Mouse (Mus musculus) cerebellum, postnatal 14 days (tissue): Measurements from ENCODE around the gene Olfr13.
"Not testable (repeated sequence)": the region's sequence is repeated elsewhere in the genome, so short reads cannot be mapped to it uniquely, and the experiment has no call there.

Experiments
- DNase-seq, 2 experiments: peaks; one replicate each; pipeline ENCODE4 v3.0.0; 2021; ENCODE audit warnings: mixed read lengths in 2 of 2

Olfr13 gene

DNA sequence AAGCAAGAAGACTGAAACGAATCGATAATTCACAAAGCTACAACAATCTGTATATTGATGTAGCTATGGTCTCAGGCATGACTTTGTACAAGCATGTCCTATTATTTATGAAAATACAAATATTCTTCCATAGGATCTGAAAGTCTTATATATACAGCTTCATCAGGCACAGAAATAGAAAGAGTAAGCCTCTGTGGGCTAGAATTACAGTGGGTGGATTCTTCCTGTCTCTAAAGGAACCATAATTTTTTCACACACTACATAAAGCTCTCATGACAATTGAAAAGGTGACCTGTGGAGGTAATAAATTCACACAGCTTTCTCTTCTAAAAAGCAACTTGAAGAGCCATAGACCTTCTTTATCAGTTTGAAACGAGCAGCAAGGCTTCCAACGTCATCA lies at the start of gene Olfr13:
Gene Olfr13 (plus strand): TSS at position 301 of the 400 bp plus-strand sequence.
- DNase-seq, result no peak

GRCm38 (mm10) chr6:43146267-43146666 lies 25.7 kb upstream of the Olfr13 start, which contains the start of gene Olfr237-ps1:
Olfr237-ps1 (plus strand) TSS chr6:43146567.
- not testable (repeated sequence) for DNase-seq

DNA sequence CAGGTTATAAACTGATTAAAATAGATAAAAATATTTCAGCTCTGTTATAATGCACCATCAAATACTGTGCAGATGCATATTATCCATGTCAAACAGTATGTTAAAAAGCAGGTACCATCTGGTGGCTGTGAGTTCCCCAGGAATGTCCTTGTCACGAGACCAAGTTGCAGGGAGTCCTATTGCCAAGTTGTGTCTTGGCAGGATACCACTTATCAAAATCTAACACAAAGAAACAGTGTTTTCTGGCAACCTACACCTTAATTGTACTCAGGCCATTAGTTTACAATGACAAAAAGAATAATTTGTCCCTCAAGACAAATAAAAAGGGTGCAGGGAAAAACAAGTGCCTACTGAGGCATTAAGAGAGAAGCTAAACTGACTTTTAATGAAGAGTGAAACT lies 12.4 kb upstream of the Olfr13 start:
- peak; percentile 49 to 80 for DNase-seq

DNA sequence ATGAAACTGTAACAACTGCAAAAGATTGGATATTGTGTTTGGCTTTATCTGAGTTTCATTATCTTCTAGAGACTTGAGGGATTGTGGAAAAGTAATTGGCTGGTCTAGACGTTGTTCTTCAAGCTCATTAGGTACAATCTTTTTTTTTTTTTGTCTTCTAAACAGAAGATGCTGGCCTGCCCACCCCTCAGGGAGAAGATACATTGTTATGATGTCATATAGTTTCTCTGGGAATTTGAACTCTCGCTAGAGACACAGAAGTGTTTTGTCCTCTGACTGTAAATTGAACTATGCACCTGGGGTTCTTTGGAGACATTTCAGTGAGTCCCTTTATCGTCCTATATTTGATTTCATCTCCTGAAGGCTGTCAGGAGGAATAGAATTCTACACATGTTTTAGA lies 9.0 kb upstream of the Olfr13 start, which contains the start of gene Olfr437:
Gene Olfr437 (plus strand): TSS at position 301 of the 400 bp plus-strand sequence.
- DNase-seq, result no peak

DNA sequence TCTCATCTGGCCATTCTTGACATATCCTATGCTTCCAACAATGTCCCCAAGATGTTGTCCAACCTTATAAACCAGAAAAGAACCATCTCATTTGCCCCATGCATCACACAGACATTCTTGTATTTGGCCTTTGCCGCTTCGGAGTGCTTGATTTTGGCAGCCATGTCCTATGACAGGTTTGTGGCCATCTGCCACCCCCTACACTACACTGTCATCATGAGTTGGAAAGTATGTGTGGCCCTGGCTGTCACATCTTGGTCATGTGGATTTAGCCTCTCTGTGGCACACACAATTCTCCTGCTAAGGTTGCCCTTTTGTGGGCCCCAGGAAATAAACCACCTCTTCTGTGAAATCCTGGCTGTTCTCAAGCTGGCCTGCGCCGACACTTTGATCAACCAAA lies 4.7 kb upstream of the Olfr13 start:
- DNase-seq, result peak; percentile 69 to 80

DNA sequence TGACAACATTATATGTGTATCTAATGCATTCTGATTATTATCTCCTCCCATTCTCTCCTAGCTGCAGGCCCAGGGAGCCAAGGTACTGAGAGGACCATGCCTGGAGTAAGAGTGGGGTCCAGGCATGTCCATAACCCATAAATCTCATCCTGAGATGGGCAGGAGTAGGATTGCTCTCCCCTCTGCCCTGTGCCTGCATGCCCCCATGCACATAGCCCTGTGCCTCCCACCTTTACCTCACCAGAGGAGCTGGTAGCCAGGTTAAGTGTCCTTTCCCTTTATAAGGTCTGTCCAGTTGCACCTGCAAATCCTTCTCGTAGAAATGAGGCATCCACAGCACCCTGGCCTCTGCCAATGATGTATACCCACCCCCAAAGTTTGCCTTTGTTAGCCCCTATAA lies 6.2 kb downstream of the Olfr13 start:
- DNase-seq, result no peak

DNA sequence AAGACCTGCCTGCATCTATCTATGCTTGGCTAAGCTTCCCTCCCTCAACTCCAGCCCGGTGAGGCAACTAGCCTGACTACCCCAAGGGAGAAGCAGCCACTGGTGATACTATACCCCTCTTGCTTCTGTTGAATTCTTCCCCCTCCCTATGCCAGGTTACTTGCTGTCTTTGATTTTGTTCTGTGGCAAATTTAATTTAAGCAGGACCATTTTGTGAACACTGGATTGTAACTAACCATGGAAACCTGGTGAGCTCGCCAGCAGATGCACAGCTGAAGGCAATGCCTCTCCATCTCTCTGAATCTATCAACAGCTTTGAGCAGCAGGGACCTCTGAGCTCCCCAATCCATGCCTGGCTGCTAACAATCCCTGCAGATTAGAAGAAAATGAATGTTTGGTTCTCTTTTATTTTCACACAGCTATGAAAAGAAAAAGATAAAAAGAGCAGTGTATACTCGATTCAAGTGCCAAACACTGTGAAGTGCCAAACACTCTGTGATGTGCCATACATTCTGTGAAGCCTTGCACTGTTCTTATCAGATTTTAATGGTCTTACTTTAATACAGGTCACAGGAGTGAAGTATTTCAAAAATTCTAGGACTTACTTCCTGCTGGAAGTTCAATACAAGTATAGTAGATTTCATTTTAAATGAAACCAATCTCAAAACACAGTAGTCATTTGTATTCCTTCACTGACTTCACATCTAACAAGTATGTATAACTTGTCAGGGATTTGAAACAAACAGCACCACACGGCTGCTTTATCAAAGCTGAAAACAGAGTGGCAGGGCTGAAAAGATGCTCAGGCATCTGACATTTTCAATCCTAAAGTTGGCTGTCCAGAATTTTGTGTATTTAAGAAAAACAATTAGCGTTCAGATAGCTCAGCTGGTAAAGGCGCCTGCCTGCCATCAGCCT lies 6.9 kb downstream of the Olfr13 start:
- DNase-seq, result no peak

- no peak for DNase-seq
Measured at GRCm38 (mm10) chr6:43190986-43191385, 19.0 kb downstream of the Olfr13 start.

GRCm38 (mm10) chr6:43196781-43197180 lies 24.8 kb downstream of the Olfr13 start, which contains the start of gene Olfr435:
Olfr435 (plus strand) TSS chr6:43197146.
- DNase-seq, result no peak

DNA sequence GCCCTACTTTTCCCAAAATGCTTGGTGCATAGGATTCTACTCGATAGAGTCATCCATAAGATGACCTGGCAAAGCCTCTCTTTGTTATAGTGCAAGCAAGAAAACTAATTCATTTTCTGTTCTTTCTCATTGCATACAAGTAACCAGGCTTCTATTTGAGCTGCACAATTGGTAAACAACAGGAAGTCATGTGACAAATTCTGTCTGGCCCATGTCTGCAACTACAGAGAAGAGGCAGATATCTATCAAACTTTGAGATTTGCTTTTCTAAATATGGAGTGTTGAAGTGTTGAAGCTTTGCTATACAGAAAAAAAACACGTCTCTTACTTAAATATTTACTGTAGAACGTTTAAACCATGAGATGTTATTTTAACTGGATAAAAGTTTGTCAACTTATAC lies 26.2 kb downstream of the Olfr13 start:
- DNase-seq, result no peak

DNA sequence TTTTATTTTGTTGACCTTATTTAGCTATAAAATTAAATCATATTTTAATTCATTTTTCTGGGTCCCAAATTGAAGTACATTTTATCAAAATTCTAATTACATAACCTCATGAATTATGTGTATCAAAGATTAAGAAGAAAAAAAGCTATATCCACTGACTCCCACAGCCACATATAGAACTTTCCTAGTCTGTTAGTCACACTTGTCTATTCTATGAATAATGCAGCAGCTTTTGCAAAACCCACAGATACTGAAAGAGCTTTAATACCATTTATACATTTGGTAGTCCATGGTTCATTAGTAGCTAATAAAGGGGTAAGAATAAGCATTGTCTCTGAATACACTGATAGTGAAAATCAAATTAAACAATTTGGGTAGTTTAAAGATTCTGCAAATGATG lies 30.8 kb downstream of the Olfr13 start:
- no peak for DNase-seq

DNA sequence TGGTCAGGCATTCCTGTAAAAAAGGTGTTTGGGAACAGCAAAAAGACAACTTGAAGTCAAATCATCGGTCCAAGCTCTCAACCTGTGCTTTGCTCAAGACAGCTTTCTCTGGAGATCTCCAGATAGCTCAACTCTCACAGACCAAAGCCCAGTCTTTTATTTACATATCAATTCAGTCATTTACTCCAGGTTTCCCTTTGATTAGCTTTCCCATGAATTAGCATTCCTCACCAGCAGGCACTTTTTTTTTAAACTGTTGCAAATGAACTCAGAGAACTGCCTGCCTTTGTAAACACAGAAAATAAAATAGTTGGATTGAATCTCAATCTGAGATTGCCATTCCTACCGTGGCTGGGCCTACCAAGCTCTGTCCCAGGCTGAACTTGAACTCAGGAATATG lies 33.4 kb downstream of the Olfr13 start:
- no peak for DNase-seq

DNA sequence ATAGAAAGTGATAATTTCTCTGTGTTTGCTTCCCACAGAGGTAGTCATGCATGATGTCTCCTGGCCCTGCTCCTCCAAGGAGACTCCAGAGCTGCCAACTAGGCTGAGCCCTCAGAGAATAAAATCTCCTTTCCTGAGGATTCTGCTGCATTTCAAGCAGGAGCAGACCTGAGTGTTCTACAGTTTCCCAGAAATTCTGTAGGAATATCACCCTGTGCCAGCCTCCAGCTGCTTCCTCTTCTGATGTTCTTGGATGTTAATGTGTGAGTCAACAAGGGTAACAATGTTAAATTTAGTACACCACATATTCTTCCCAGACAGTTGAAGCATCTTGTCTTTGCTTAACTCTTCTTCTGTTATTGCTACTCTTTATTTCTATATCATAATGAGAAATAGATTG lies 40.9 kb downstream of the Olfr13 start, which contains the start of gene Olfr434:
Gene Olfr434 (plus strand): TSS at position 149 of the 400 bp plus-strand sequence.
- not testable (repeated sequence) for DNase-seq
